Mouse (Mus musculus) frontal cortex, postnatal 36 days (tissue): ENCODE data around the gene Islr.

Source experiments
- DNase-seq, 2 experiments: peaks; one replicate each; pipeline ENCODE4 v3.0.0; 2022; ENCODE audit warnings: low spot score in 2 of 2

Islr gene

DNA sequence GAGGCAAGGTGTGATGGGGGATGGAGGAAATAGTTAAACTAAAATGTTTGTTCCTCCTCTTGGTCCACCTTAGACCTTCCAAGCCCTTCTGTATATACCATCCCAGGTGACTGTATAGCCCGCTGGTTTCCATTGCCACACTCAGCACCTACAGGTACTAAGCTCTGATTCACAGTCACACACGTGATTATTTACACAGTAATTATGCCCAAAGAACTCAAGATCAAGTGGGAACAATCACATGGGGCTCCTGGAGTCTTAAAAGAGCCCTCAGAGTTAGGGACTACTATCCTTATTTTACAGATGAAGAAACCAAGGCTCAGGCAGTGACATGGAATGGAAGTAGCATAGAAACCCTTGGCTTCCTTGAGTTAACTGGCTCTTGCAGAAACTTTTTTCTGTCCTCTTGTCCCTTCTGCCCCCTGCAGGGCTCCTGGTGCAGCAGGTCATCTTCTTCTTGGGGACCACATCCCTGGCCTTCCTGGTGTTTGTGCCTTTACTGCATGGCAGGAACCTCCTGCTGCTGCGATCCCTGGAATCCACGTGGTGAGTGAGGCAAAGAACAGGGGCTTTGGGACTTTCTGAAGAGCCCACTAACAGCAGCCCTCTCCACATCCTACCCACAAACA, 53.3 kb downstream of the Islr start:
- no peak for DNase-seq

GRCm38 (mm10) chr9:58148806-58149205, 55.3 kb downstream of the Islr start:
- no peak for DNase-seq

- no peak for DNase-seq
Observed at GRCm38 (mm10) chr9:58145417-58145816, 58.7 kb downstream of the Islr start.

- DNase-seq, result no peak
Observed at GRCm38 (mm10) chr9:58144664-58145063, 59.4 kb downstream of the Islr start.

DNA sequence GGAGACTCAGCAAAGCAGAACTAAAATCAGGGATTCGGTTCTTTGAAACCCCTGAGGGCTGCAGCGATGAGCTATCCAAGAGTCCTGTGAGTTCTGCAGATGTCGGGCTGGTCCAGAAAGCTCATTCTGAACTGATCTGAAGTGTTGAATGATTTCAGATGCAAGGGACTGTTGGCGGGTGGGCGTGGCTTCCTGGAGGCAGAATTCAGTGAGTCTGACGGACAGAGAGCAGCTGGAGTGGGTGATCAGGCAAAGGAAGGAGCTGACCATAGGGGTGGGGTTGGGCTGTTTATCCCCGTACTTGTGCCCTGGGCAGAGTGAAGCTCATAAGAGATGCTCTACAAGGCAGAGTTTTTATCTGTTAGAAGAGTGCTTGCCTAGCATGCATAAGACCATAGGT, 60.7 kb downstream of the Islr start:
- no peak for DNase-seq

DNA sequence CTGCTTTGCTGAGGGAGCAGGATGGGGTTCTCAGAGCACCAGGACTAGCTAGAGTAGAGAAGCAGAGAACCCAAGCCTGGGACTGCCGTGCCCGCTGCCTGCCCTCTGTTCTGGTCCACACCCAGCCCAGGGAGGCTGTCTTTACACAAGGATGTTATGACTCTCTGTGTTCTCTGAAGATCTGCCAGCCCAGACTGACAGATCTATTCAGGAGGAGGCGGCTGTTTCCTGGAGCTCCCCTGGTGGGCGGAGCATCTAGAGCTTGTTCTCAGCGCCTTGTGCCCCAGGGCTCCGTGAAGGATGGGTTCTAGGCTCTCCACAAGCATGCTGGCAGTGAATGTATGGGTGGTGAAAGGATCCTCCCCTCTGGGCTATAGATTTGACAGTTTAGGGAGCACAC, 64.2 kb downstream of the Islr start:
- peak; percentile 37 to 48 for DNase-seq

DNA sequence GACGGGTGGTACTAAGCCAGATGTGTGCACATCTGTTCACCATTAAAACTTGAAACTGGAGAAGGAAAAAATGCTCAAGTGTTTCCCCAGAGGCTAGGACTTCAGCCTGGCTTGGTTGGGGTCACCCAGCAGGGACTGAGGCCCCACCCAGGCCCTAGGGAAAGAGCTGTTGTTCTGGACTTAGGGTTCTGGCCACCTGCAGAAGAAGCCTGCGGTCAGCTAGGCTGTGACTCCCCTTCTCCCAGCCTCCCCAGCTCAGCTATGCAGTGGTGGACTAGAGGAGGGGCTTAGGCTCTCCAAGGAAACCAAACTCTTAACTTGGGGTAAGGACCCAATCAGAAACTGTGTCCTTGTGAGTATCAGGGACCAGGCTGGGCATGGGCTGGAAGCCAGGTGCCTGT, 68.2 kb downstream of the Islr start:
- DNase-seq, result no peak

DNA sequence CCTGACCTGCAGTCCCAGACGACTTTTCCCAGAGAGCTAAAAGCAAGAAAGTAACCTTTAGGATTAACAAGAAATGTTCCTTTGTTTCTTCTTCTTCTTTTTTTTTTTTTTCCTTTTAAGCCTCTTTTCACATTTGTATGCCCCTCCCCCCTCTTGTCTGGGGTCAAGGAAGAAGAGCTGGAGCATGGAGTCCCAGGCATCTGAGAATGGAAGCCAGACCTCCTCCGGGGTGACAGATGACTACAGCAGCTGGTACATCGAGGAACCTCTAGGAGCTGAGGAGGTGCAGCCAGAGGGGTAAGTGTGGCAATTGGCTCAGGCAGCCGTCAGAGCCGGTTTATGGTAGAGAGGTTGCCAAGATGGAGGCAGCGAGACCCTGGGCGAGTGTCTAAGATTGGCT, 69.2 kb downstream of the Islr start:
- no peak for DNase-seq

DNA sequence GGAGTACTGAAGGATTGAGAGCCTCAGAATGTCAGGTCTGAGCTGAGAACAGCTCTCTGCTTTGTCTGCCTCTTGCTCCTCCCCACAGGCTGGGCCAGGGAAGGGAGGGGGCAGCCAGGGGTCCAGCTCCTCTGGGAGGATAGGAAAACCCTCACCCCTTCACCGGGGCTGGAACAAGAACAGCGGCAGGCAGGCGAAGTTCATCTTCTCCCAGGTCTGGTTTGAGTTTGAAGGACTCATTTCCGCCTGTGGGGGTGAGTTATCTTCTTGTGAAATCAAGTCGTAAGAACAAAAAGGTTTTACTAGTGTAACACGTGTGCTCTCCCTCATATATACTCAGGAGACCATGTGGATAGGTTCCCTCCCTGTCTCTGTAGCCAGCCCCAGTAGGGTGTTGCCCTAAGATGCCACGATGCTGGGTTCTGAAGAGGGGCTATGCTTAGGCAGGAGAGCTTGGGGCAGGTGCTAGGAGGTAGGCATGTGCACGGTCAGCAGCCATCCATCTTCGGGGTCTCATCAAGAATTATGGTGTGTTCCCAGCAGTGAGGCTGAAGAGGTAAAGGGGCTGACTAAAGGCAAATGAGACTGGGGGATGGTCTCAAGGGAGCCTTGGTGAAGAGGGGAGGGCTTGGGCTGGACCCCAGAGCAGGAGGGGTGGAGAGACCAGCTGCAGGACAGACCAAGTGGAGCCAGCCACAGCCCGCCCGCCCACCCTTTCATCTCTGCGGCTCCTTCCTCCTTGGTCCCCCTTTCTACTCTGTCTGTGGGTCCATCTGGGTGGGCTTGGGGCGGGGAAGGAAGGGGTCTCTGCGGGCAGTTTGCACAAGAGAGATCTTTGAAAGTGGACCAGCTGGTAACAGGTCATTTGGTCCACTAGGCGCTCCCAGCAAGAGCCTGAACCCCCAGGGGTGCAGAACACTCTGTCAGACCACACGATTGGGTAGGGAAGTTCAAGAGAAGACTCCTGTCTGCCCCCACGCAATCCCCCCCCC, 69.9 kb downstream of the Islr start:
- DNase-seq, result no peak

DNA sequence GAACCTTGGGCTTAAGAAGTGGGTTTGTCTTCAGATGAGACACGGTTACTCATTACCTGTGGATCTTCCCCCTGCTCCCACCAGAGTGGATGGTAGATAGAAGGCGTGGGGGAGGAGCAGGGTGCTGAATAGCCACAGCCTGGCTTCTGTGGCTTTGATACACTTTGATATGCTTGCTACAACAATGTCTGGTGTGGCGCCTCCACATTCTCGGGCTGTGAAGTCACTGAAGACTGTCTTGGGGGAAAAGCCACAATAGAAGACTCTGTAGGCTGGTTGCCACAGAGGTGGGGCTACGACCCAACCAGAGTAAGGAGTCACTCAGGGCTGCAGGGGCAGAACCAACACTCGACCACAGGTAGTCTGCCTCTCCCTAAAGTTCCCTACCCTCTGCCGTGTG, 72.4 kb downstream of the Islr start:
- no peak for DNase-seq

DNA sequence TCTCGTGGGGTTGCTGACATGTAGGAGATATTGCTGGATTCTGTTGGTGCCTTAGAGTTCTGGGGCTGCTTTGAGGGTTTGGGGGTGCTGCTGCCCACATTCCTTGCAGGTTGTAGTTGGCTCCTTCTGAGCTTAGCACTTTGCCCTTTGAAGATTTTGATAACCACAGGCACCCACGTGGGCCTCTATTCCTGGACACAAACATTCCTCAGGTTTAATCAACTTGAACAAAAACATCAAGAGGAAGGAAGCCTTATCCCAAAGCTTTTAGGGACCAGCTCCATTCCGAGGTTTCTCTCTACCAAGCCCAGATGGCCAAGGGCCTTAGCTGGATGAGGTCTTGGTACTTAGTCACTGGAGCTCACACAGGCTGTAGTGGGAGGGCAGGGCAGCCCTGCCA, 73.2 kb downstream of the Islr start:
- DNase-seq, result no peak

- DNase-seq, result no peak
Observed at GRCm38 (mm10) chr9:58129508-58129907, 74.6 kb downstream of the Islr start.

GRCm38 (mm10) chr9:58128926-58129413, 75.1 kb downstream of the Islr start:
- DNase-seq, result no peak

GRCm38 (mm10) chr9:58125811-58126210, 78.3 kb downstream of the Islr start:
- no peak for DNase-seq

DNA sequence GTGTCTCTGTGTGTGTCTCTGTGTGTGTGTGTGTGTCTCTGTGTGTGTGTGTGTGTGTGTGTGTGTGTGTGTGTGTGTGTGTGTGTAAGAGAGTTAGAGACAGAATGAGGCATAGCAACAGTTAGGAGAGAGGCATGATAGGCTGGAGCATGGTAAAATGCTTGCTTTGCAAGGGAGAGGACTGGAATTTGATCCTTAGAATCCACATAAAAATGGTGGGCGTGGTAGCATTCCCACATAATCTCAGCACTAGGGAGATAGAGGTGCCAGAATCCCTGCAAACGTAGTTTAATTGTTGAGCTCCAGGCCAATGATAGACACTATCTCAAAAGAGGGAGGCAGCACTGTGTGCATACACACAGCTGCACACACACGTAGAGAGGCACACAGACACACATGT, 79.0 kb downstream of the Islr start:
- no peak for DNase-seq

DNA sequence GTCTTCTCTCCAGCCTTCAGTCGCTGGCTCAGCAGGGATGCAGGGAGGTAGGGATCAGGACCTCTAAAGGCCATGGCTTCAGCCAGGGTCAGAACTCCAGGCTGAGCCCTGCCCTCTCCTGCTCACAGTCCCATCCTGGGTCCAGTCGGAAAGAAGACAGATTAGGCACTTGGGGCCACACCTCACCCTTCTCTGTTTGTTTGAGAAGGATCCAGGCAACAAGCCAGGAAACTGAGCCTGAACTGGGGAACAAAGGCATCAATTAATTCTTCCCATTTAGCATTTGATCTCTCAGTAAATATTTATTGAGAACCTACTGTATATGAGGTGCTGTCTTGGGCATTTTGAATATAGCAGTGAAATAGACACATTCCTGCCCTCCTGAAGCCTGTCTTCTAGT, 85.4 kb downstream of the Islr start, which contains the start of gene Ccdc33:
TSS of gene Ccdc33 (minus strand) at position 153 of the 400 bp plus-strand sequence.
- DNase-seq, result no peak

DNA sequence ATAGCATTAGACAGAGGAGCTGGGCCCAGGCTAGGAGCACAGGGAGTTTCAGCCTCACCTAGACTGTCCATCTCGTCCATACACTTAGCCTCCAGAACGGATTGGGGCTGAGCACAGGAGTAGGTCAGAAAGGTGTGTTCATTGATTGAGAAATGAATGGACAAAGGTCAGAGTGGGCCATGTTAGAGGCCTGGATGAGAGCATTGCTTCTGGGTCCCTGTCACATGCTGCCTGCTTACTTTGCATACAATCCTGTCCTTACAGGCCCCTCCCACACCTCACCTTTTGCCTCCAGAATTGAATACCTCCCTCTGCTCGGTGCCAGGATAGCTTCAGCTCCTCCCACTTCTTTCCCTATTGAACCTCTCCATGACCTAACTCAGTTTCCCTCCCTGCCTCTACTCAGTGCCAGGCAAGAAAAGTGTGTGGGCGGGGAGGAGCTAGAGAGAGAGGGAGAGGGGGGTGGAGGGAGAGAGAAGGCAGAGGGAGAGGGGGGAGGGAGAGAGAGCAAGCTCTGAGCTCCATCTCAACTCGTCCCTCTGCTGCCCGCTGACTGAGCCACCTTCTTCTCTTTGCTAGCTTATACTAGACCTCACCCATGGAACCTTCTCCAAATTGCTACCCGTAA, 88.0 kb downstream of the Islr start:
- DNase-seq, result no peak

- no peak for DNase-seq
Observed at GRCm38 (mm10) chr9:58115297-58115925, 88.7 kb downstream of the Islr start.

DNA sequence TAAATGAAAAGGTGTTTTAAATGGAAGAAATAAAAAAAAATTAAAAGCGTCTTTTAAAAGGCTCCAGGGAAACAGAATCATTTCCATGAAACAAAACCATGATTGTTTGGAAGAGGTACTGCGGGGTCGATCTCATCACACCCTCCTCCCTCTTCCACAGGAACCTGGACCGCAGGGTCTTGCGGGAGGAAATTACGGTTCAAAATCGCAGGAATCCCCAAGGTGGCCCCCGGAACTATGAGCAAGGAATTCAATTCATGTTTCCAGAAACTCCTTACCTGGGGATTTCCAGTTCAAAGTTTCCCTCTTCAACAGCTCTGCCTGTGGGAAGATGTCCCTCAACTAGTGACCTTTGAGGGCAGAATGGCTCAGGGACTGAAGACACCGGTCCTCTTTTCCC, 90.1 kb downstream of the Islr start:
- no peak for DNase-seq

DNA sequence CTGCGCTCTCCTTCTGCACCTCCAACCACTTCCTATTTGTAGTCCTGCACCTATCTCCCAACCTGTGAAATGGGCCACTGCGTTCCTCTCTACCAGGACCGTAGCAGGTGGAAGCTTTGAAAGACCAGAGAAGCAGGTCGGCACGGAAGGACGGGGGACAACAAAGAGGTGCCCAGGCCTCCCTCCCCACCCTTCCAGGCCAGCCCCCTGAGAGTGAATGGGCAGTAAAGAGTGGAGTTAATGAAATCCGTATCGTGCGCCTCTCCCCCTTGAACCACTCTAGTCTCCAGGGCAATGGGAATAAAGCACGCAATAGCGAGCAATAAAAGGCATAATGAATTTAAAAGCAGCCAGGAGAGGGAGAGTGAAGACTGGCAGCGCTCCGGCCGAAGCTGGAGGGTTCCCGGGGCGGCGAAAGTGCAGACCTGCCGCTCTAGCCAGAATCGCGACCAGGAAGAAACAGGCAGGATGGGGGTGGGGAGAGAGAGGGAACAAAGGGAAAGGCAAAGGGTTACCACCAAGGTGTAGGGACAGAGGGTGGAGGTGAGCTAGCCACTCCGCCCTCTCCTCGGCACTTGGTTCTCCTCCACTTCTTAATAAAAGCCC, 90.7 kb downstream of the Islr start:
- DNase-seq, result no peak

GRCm38 (mm10) chr9:58112866-58113278, 91.2 kb downstream of the Islr start:
- DNase-seq, result no peak
